Mouse (Mus musculus) C2C12 (cell line): ENCODE data around the gene Map2. TPM values are rescaled to one million over a fixed set of nuclear protein-coding genes. Genes with fewer than 3 reads are reported as not detected.

Experiments used
- H3K27me3 ChIP-seq: one replicate; pipeline ENCODE4 v1.6.1; 2011; ENCODE audit not compliant: control insufficient read depth, insufficient read depth, insufficient read length
- H3K36me3 ChIP-seq: one replicate; pipeline ENCODE4 v1.6.1; 2011; ENCODE audit not compliant: control insufficient read depth, insufficient read depth
- H3K4me3 ChIP-seq: one replicate; pipeline ENCODE4 v1.5.1; 2011; ENCODE audit warnings: mild to moderate bottlenecking, control low read depth; ENCODE audit not compliant: poor library complexity, insufficient read depth, severe bottlenecking
- H3K79me2 ChIP-seq: one replicate; pipeline ENCODE4 v1.6.1; 2011; ENCODE audit not compliant: control insufficient read depth, insufficient read depth
- H3K79me3 ChIP-seq: one replicate; pipeline ENCODE4 v1.6.1; 2011; ENCODE audit warnings: low read depth, control low read depth
- H3ac ChIP-seq: one replicate; pipeline ENCODE3; 2011; ENCODE audit warnings: low read depth; ENCODE audit not compliant: control insufficient read depth, insufficient read length
- CEBPB ChIP-seq: IDR thresholded peaks from one replicate; pipeline ENCODE4 v1.6.1; 2011; ENCODE audit warnings: low read depth, mild to moderate bottlenecking, control low read depth, moderate library complexity
- CTCF ChIP-seq: IDR thresholded peaks from one replicate; pipeline ENCODE4 v1.5.1; 2011; ENCODE audit not compliant: control insufficient read depth, insufficient read depth, insufficient read length
- FOSL1 ChIP-seq: IDR thresholded peaks from one replicate; pipeline ENCODE4 v1.8.0; 2011; ENCODE audit warnings: mild to moderate bottlenecking, low read length; ENCODE audit not compliant: poor library complexity, insufficient read depth, severe bottlenecking
- MAX ChIP-seq: IDR thresholded peaks from one replicate; pipeline ENCODE4 v1.6.1; 2011; ENCODE audit warnings: mild to moderate bottlenecking, control low read depth
- MYOD1 ChIP-seq: IDR thresholded peaks from one replicate; pipeline ENCODE4 v1.6.1; 2011; ENCODE audit warnings: low read depth; ENCODE audit not compliant: control insufficient read depth, insufficient read length
- MYOG ChIP-seq: IDR thresholded peaks from one replicate; pipeline ENCODE4 v1.6.1; 2011; ENCODE audit not compliant: control insufficient read depth, insufficient read length; ENCODE audit errors: extremely low read depth
- USF1 ChIP-seq: IDR thresholded peaks from one replicate; pipeline ENCODE4 v1.6.1; 2011; ENCODE audit warnings: low read depth, mild to moderate bottlenecking, control low read depth, moderate library complexity
- polyA plus RNA-seq: library from polyadenylated mRNA; unstranded; fragments of >200 nt; fragmentation: generic; extraction: Trizol; gene quantifications from one replicate; pipeline ENCODE4 v1.2.1, GENCODE M21; 2012; ENCODE audit warnings: missing spikeins

The Map2 gene
- polyA plus RNA-seq, 1 experiment = 0.73 TPM

- H3ac ChIP-seq = no peak overlapping the region
- no peaks in the 10 kb centered on the region for H3K79me2 ChIP-seq
- H3K4me3 ChIP-seq = no peak overlapping the region
- H3K79me3 ChIP-seq = no peaks in the 10 kb centered on the region
- no peaks in the 10 kb centered on the region for H3K27me3 ChIP-seq
- TF ChIP-seq CTCF (no peak), CEBPB (no peak), MAX (no peak), MYOG (no peak), FOSL1 (no peak), MYOD1 (no peak), USF1 (no peak)
- no peaks in the 10 kb centered on the region for H3K36me3 ChIP-seq
These were observed 145.5 kb downstream of the Map2 start for GRCm38 (mm10) chr1:66320378-66321135.

GRCm38 (mm10) chr1:66321136-66321502, 146.0 kb downstream of the Map2 start:
- TF ChIP-seq CEBPB (no peak), USF1 (no peak), MAX (no peak), FOSL1 (no peak)
- H3K27me3 ChIP-seq = no peaks in the 10 kb centered on the region
- H3ac ChIP-seq = no peak overlapping the region
- H3K4me3 ChIP-seq = no peak overlapping the region
- no peaks in the 10 kb centered on the region for H3K79me2 ChIP-seq
- H3K36me3 ChIP-seq = no peaks in the 10 kb centered on the region
- H3K79me3 ChIP-seq = no peaks in the 10 kb centered on the region

GRCm38 (mm10) chr1:66321631-66322142, 146.6 kb downstream of the Map2 start:
- TF ChIP-seq MYOD1 (no peak), CTCF (no peak), CEBPB (no peak), MAX (no peak), MYOG (no peak), FOSL1 (no peak), USF1 (no peak)
- no peaks in the 10 kb centered on the region for H3K79me3 ChIP-seq
- H3K4me3 ChIP-seq = no peak overlapping the region
- H3K27me3 ChIP-seq = no peaks in the 10 kb centered on the region
- H3K36me3 ChIP-seq = no peaks in the 10 kb centered on the region
- no peaks in the 10 kb centered on the region for H3K79me2 ChIP-seq
- H3ac ChIP-seq = no peak overlapping the region

- Histone ChIP-seq H3K36me3 (no peaks in the 10 kb centered on the region), H3K79me3 (no peaks in the 10 kb centered on the region), H3K27me3 (no peaks in the 10 kb centered on the region), H3K79me2 (no peaks in the 10 kb centered on the region), H3ac (no peak overlapping the region), H3K4me3 (no peak overlapping the region)
- TF ChIP-seq MYOD1 = no peak
- no peak for TF ChIP-seq MYOG
- no peak for TF ChIP-seq USF1
- no peak for TF ChIP-seq CEBPB
- no peak for TF ChIP-seq CTCF
- no peak for TF ChIP-seq FOSL1
- no peak for TF ChIP-seq MAX
These were observed 148.4 kb downstream of the Map2 start for GRCm38 (mm10) chr1:66323461-66323860.

- Histone ChIP-seq H3K79me2 (no peaks in the 10 kb centered on the region), H3K79me3 (no peaks in the 10 kb centered on the region), H3K27me3 (no peaks in the 10 kb centered on the region), H3K36me3 (no peaks in the 10 kb centered on the region), H3ac (no peak overlapping the region), H3K4me3 (no peak overlapping the region)
- TF ChIP-seq MYOD1 = no peak
- no peak for TF ChIP-seq MAX
- no peak for TF ChIP-seq CTCF
These were observed 149.9 kb downstream of the Map2 start for GRCm38 (mm10) chr1:66324951-66325350.

GRCm38 (mm10) chr1:66328996-66329395, 153.9 kb downstream of the Map2 start:
- Histone ChIP-seq H3K36me3 (no peaks in the 10 kb centered on the region), H3ac (no peak overlapping the region), H3K27me3 (no peaks in the 10 kb centered on the region), H3K79me2 (no peaks in the 10 kb centered on the region), H3K79me3 (no peaks in the 10 kb centered on the region), H3K4me3 (no peak overlapping the region)
- TF ChIP-seq MAX (no peak), CTCF (no peak), MYOD1 (no peak), MYOG (no peak), USF1 (no peak), FOSL1 (no peak), CEBPB (no peak)
